Mouse (Mus musculus): Measurements from ENCODE around the gene Rrm1.

GRCm38 (mm10) chr7:102396331-102396730 lies 45.2 kb upstream of the Rrm1 start:
- no peak for TF ChIP-seq CTCF (IDR thresholded peaks at IDR 0.05; ENCODE audit: low read depth)
- no peak for TF ChIP-seq EP300 (IDR thresholded peaks at IDR 0.05; ENCODE audit: low read depth)
